Mouse (Mus musculus) heart, postnatal 0 days (tissue): ENCODE data around the gene Camta1.

ENCODE experiments used
- CTCF ChIP-seq: IDR thresholded peaks from 2 replicates; pipeline ENCODE4 v1.5.1; 2016; ENCODE audit warnings: antibody characterized with exemption, control low read depth, low read depth
- EP300 ChIP-seq: IDR thresholded peaks from 2 replicates; pipeline ENCODE4 v1.6.1; 2016; ENCODE audit warnings: antibody characterized with exemption, low read depth

GRCm38 (mm10) chr4:151295515-151296203 is 566.0 kb downstream of the Camta1 start:
- TF ChIP-seq CTCF (no peak), EP300 (no peak)
